Mouse (Mus musculus): Measurements from ENCODE around the gene AW822073. TPM values are rescaled to one million over a fixed set of nuclear protein-coding genes. Genes with fewer than 3 reads are reported as not detected.
"Not testable (repeated sequence)": the region's sequence is repeated elsewhere in the genome, so short reads cannot be mapped to it uniquely, and the experiment has no call there.

The AW822073 gene
- polyA plus RNA-seq, 1 experiment from 2014 or later: not detected

GRCm38 (mm10) chr10:58232641-58232969 is 7.9 kb upstream of the AW822073 start, which contains the start of gene Duxf3:
Gene Duxf3, minus strand, starts transcription at chr10:58232675.
- not testable (repeated sequence) for H3K4me2 ChIP-seq; H3K27ac ChIP-seq (replicated peaks); H3K4me1 ChIP-seq (replicated peaks); H3K9ac ChIP-seq; H3K4me3 ChIP-seq; H3K27me3 ChIP-seq; H3K36me3 ChIP-seq
- ATAC-seq (ENCODE audit: low read depth): peak; percentile 51
- 76% methylated on average over 7 of the region's 8 CpGs for WGBS
- peaks cover 20% of the 10 kb centered on the region for H3K9me3 ChIP-seq

- not testable (repeated sequence) for H3K27me3 ChIP-seq; H3K27ac ChIP-seq (replicated peaks); H3K4me2 ChIP-seq; H3K4me1 ChIP-seq (replicated peaks); H3K4me3 ChIP-seq; H3K9ac ChIP-seq; H3K36me3 ChIP-seq
- 86% methylated on average over 35 of the region's 35 CpGs for WGBS
- peaks cover 20% of the 10 kb centered on the region for H3K9me3 ChIP-seq
- peak; percentile 87 for ATAC-seq (ENCODE audit: low read depth)
Observed at GRCm38 (mm10) chr10:58231779-58232640, 7.3 kb upstream of the AW822073 start.

GRCm38 (mm10) chr10:58231088-58231487 is 6.4 kb upstream of the AW822073 start:
- not testable (repeated sequence) for H3K4me2 ChIP-seq; H3K9ac ChIP-seq; H3K4me3 ChIP-seq; H3K27me3 ChIP-seq; H3K27ac ChIP-seq (replicated peaks); H3K36me3 ChIP-seq; H3K4me1 ChIP-seq (replicated peaks)
- ATAC-seq (ENCODE audit: low read depth): peak; percentile 38
- peaks cover 15% of the 10 kb centered on the region for H3K9me3 ChIP-seq
- 87% methylated on average over 5 of the region's 7 CpGs for WGBS

GRCm38 (mm10) chr10:58230021-58230420 is 5.3 kb upstream of the AW822073 start:
- not testable (repeated sequence) for H3K4me3 ChIP-seq; H3K27me3 ChIP-seq; H3K4me2 ChIP-seq; H3K4me1 ChIP-seq (replicated peaks); H3K9ac ChIP-seq; H3K27ac ChIP-seq (replicated peaks); H3K36me3 ChIP-seq; ATAC-seq (ENCODE audit: low read depth)
- peaks cover 15% of the 10 kb centered on the region for H3K9me3 ChIP-seq
- WGBS: 57% methylated on average over 3 of the region's 3 CpGs

- H3K27ac ChIP-seq (replicated peaks); ATAC-seq (ENCODE audit: low read depth); H3K4me2 ChIP-seq; H3K36me3 ChIP-seq; H3K4me1 ChIP-seq (replicated peaks); H3K9ac ChIP-seq; H3K4me3 ChIP-seq; H3K27me3 ChIP-seq: not testable (repeated sequence)
- peaks cover 15% of the 10 kb centered on the region for H3K9me3 ChIP-seq
- WGBS: 84% methylated on average over 2 of the region's 6 CpGs
Observed at GRCm38 (mm10) chr10:58227798-58228197, 3.1 kb upstream of the AW822073 start.

GRCm38 (mm10) chr10:58226357-58226756 is 1.6 kb upstream of the AW822073 start:
- not testable (repeated sequence) for H3K36me3 ChIP-seq; H3K4me1 ChIP-seq (replicated peaks); H3K9ac ChIP-seq; H3K4me2 ChIP-seq; H3K9me3 ChIP-seq; H3K4me3 ChIP-seq; H3K27me3 ChIP-seq; ATAC-seq (ENCODE audit: low read depth); H3K27ac ChIP-seq (replicated peaks)
- WGBS: 76% methylated on average over 4 of the region's 4 CpGs

- WGBS: 86% methylated on average over 31 of the region's 31 CpGs
- H3K36me3 ChIP-seq; ATAC-seq (ENCODE audit: low read depth): not testable (repeated sequence)
Observed at GRCm38 (mm10) chr10:58223972-58224805, 541 bp downstream of the AW822073 start.

GRCm38 (mm10) chr10:58223161-58223560 is 1.6 kb downstream of the AW822073 start:
- not testable (repeated sequence) for H3K4me2 ChIP-seq; H3K9me3 ChIP-seq; H3K4me3 ChIP-seq; H3K27ac ChIP-seq (replicated peaks); H3K36me3 ChIP-seq; H3K4me1 ChIP-seq (replicated peaks); H3K27me3 ChIP-seq; H3K9ac ChIP-seq; ATAC-seq (ENCODE audit: low read depth)
- WGBS: 87% methylated on average over 4 of the region's 6 CpGs

More at GRCm38 (mm10) chr10:58223972-58224805, 541 bp downstream of the AW822073 start:
- not testable (repeated sequence) for H3K4me3 ChIP-seq; H3K4me2 ChIP-seq; H3K9me3 ChIP-seq; H3K27me3 ChIP-seq; H3K27ac ChIP-seq (replicated peaks); H3K9ac ChIP-seq; H3K4me1 ChIP-seq (replicated peaks)

- WGBS: 94% methylated on average over 2 of the region's 2 CpGs
- ATAC-seq (ENCODE audit: low read depth); H3K9me3 ChIP-seq; H3K4me2 ChIP-seq; H3K27me3 ChIP-seq; H3K27ac ChIP-seq (replicated peaks); H3K36me3 ChIP-seq; H3K4me3 ChIP-seq; H3K4me1 ChIP-seq (replicated peaks); H3K9ac ChIP-seq: not testable (repeated sequence)
Observed at GRCm38 (mm10) chr10:58221571-58221970, 3.2 kb downstream of the AW822073 start.

GRCm38 (mm10) chr10:58220726-58221125 is 4.0 kb downstream of the AW822073 start:
- 0 out of 2 replicates have a peak, but pooled peaks cover 3% of the 10 kb centered on the region for H3K9me3 ChIP-seq
- no peak overlapping the region for H3K4me2 ChIP-seq
- no peak for ATAC-seq (ENCODE audit: low read depth)
- H3K4me3 ChIP-seq: no peak overlapping the region
- no peaks in the 10 kb centered on the region for H3K36me3 ChIP-seq
- no peak overlapping the region for H3K27ac ChIP-seq (replicated peaks)
- no peaks in the 10 kb centered on the region for H3K27me3 ChIP-seq
- WGBS: 81% methylated on average over 6 of the region's 6 CpGs
- no peak overlapping the region for H3K9ac ChIP-seq
- no peaks in the 10 kb centered on the region for H3K4me1 ChIP-seq (replicated peaks)

GRCm38 (mm10) chr10:58217366-58217765 is 7.4 kb downstream of the AW822073 start:
- H3K4me2 ChIP-seq: no peak overlapping the region
- no peak for ATAC-seq (ENCODE audit: low read depth)
- WGBS: 88% methylated on average over 3 of the region's 3 CpGs

GRCm38 (mm10) chr10:58215353-58215752 is 9.4 kb downstream of the AW822073 start:
- no peak overlapping the region for H3K9ac ChIP-seq
- H3K4me1 ChIP-seq (replicated peaks): no peaks in the 10 kb centered on the region
- H3K36me3 ChIP-seq: no peaks in the 10 kb centered on the region
- no peak overlapping the region for H3K4me3 ChIP-seq
- no peak for ATAC-seq (ENCODE audit: low read depth)
- no peak overlapping the region for H3K27ac ChIP-seq (replicated peaks)
- no peaks in the 10 kb centered on the region for H3K9me3 ChIP-seq
- no peak overlapping the region for H3K4me2 ChIP-seq
- 85% methylated on average over 1 of the region's 1 CpGs for WGBS
- no peaks in the 10 kb centered on the region for H3K27me3 ChIP-seq

More at GRCm38 (mm10) chr10:58217366-58217765, 7.4 kb downstream of the AW822073 start:
- Histone ChIP-seq H3K4me1 (replicated peaks) (no peaks in the 10 kb centered on the region), H3K36me3 (no peaks in the 10 kb centered on the region), H3K27ac (replicated peaks) (no peak overlapping the region), H3K4me3 (no peak overlapping the region), H3K9ac (no peak overlapping the region), H3K9me3 (0 out of 2 replicates have a peak, but pooled peaks cover 3% of the 10 kb centered on the region), H3K27me3 (no peaks in the 10 kb centered on the region)

Data from neural tube, embryonic 13.5 days (tissue).